Mouse (Mus musculus) testis, adult 2 months (tissue): ENCODE results near the gene Pakap. TPM values are rescaled to one million over a fixed set of nuclear protein-coding genes. Genes with fewer than 3 reads are reported as not detected.

Experiments
- H3K27ac ChIP-seq: fragments of 200-500 bp; 2 replicates; pipeline ENCODE4 v1.5.1; 2012; ENCODE audit warnings: low read depth, low read length; ENCODE audit not compliant: control insufficient read depth, insufficient read depth
- H3K27me3 ChIP-seq: fragments of 200-500 bp; 2 replicates; pipeline ENCODE4 v1.6.1; 2012; ENCODE audit warnings: mild to moderate bottlenecking, low read length, moderate library complexity; ENCODE audit not compliant: control insufficient read depth, insufficient read depth
- H3K36me3 ChIP-seq: fragments of 200-500 bp; 2 replicates; pipeline ENCODE4 v1.6.1; 2012; ENCODE audit warnings: mild to moderate bottlenecking, low read length; ENCODE audit not compliant: control insufficient read depth, insufficient read depth
- H3K4me1 ChIP-seq: fragments of 200-500 bp; 2 replicates; pipeline ENCODE4 v1.6.1; 2012; ENCODE audit warnings: low read length; ENCODE audit not compliant: control insufficient read depth, insufficient read depth
- H3K4me3 ChIP-seq: fragments of 200-500 bp; 2 replicates; pipeline ENCODE4 v1.5.1; 2012; ENCODE audit warnings: low read depth, mild to moderate bottlenecking, low read length, moderate library complexity, mixed read lengths; ENCODE audit not compliant: control insufficient read depth
- CTCF ChIP-seq: fragments of 200-500 bp; IDR thresholded peaks from 2 replicates; pipeline ENCODE4 v1.5.1; 2012; ENCODE audit warnings: low read depth, mild to moderate bottlenecking, inconsistent platforms, low read length, moderate library complexity; ENCODE audit not compliant: control insufficient read depth, insufficient read depth, insufficient replicate concordance
- POLR2A ChIP-seq: fragments of 200-500 bp; IDR thresholded peaks from 2 replicates; pipeline ENCODE4 v1.6.1; 2012; ENCODE audit warnings: low read depth, mild to moderate bottlenecking, inconsistent platforms, low read length, moderate library complexity; ENCODE audit not compliant: control insufficient read depth
- polyA plus RNA-seq: library from polyadenylated mRNA; depleted of rRNA; stranded (reverse); fragments of >200 nt; gene quantifications from 2 replicates; pipeline ENCODE4 v1.2.3, GENCODE M21; 2012

The Pakap gene
- polyA plus RNA-seq, 1 experiment, result 0.96 TPM

DNA sequence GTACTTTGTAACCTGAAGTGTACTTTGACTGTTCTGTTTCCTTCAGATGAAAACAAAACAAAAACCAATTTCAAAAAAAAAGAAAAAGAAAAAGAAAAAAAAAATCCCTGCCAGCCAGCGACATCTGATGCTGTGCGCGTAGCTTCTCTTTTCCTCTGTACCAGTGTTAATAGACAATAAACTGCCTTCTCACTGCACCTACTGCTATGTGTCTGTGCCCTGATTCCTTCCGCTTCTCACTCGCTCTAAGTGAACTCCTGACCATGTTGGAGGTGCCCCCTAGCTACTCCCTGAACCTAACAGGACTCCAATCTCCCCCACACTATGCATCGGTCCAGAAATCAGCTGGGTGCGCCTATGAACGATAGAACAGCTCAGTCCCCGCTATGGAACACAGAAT lies 149.4 kb downstream of the Pakap start, which contains the start of gene Akap2:
TSS of gene Akap2 (plus strand) at position 304 of the 400 bp plus-strand sequence.
- H3K36me3 ChIP-seq, result no peaks in the 10 kb centered on the region
- H3K27me3 ChIP-seq, result no peaks in the 10 kb centered on the region
- H3K4me1 ChIP-seq, result no peaks in the 10 kb centered on the region
- no peak within 1 kb of the TSS for H3K27ac ChIP-seq
- no peak for TF ChIP-seq POLR2A
- TF ChIP-seq CTCF, result no peak
- H3K4me3 ChIP-seq, result no peak within 1 kb of the TSS

DNA sequence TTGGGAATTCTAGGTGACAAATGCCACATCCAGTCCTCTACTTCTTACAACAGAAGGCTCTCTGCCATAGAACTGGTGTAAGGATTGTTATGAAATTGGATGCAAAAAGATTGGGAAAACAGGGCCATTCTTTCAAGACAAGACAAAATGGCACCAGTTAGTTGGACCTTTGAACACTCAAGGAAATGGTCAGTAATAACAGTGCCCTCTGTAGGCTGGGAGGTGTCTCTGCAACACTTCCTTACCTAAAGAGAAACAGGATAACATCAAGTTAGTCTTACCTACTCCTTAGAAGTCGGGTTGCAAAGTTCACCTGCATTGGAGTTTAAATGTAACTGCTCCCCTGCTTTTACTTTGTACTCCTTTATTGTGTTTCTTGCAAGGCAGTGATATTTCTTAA lies 151.4 kb downstream of the Pakap start:
- no peaks in the 10 kb centered on the region for H3K36me3 ChIP-seq
- TF ChIP-seq CTCF (no peak), POLR2A (no peak)

DNA sequence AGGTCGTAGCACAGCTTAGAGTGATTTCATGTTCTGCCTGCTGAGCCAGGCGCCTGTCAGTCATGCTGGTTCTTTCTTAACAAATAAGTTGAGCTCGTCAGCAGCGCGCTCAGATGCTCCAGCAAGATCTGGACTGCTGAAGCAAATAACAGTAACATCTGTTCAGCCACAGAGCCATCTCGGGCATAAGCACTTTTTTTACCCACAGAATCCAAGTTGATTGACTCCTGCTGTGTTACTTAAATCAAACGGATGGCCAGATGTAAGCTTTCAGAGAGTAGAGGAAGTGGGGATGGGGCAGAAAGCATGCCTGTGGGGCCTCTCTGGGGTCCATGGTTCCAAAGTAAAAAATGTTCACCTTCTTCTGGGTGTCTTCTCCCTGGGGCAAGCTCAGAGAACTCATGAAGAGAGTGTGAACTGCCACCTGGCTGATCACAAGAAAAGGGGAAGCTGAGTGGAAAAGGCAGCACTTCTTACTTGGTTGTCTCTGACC lies 152.9 kb downstream of the Pakap start:
- TF ChIP-seq POLR2A (no peak), CTCF (no peak)
- Histone ChIP-seq H3K4me3 (no peak overlapping the region), H3K27ac (no peak overlapping the region), H3K36me3 (no peaks in the 10 kb centered on the region), H3K4me1 (no peaks in the 10 kb centered on the region), H3K27me3 (no peaks in the 10 kb centered on the region)

More for the DNA sequence above, 151.4 kb downstream of the Pakap start:
- no peak overlapping the region for H3K27ac ChIP-seq
- no peaks in the 10 kb centered on the region for H3K27me3 ChIP-seq
- no peaks in the 10 kb centered on the region for H3K4me1 ChIP-seq
- H3K4me3 ChIP-seq, result no peak overlapping the region

DNA sequence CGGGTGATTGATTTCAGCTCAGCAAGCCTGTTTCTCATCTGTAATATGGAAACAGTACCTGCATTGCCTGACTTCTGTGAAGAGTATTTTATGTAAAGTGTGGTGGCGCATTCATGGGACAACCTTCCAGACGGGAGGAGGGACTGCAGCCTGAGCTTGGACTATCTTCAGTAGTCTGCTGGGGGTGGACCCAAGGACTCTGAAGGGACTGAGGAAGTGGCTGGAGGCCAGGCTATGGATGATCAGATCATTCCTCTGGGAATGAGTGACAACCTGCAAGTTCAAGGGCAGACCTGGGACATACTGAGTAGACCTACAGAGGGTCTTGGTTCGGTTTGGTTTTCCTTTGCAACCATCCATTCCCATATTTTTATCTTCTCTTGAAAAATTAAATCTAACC lies 154.3 kb downstream of the Pakap start:
- TF ChIP-seq CTCF, result no peak
- TF ChIP-seq POLR2A, result no peak
- H3K36me3 ChIP-seq, result no peaks in the 10 kb centered on the region

DNA sequence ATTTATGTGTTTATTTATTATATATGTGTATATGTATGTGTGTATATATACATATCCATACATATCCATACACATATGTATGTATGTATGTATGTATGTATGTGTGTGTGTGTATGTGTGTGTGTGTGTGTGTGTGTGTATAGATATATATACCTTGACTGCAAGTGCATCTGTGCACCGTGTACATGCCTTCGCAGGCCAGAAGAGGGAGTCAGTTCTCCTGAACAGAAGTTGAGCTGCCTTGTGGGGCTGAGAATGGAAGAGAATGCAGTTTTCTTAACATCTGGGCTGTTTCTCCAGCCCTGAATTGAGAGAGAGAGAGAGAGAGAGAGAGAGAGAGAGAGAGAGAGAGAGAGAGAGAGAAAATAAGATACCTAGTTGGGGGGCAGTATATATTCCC lies 155.7 kb downstream of the Pakap start:
- TF ChIP-seq POLR2A (no peak), CTCF (peak; percentile 23; the same call in 1 of the 2 replicates)
- H3K27ac ChIP-seq, result no peak overlapping the region
- no peak overlapping the region for H3K4me3 ChIP-seq
- no peaks in the 10 kb centered on the region for H3K36me3 ChIP-seq
- no peaks in the 10 kb centered on the region for H3K4me1 ChIP-seq
- no peaks in the 10 kb centered on the region for H3K27me3 ChIP-seq

More for the DNA sequence above, 154.3 kb downstream of the Pakap start:
- Histone ChIP-seq H3K4me1 (no peaks in the 10 kb centered on the region), H3K27ac (no peak overlapping the region), H3K27me3 (no peaks in the 10 kb centered on the region), H3K4me3 (no peak overlapping the region)

DNA sequence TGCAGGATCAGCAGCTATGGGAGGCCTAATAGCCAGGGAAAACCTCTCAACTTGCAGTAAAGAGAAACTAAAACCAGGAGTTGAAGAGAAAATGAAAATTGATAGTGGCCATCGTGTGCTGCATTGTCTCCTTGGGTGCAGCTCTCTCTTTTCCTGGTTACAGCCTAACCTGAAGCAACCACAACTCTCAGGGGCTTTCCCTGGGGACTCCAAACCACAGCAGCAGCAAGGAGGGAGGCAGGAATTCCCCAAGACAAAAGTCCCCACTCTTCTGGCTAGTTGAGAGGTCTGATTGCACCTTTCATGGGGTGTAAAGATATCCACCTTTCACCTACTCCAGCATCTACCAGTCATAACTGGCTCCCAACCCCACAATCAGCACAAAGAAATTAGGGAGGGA lies 157.6 kb downstream of the Pakap start:
- no peak overlapping the region for H3K4me3 ChIP-seq
- H3K27ac ChIP-seq, result no peak overlapping the region
- no peaks in the 10 kb centered on the region for H3K36me3 ChIP-seq
- no peak for TF ChIP-seq CTCF
- TF ChIP-seq POLR2A, result no peak
- H3K27me3 ChIP-seq, result no peaks in the 10 kb centered on the region
- H3K4me1 ChIP-seq, result no peaks in the 10 kb centered on the region

DNA sequence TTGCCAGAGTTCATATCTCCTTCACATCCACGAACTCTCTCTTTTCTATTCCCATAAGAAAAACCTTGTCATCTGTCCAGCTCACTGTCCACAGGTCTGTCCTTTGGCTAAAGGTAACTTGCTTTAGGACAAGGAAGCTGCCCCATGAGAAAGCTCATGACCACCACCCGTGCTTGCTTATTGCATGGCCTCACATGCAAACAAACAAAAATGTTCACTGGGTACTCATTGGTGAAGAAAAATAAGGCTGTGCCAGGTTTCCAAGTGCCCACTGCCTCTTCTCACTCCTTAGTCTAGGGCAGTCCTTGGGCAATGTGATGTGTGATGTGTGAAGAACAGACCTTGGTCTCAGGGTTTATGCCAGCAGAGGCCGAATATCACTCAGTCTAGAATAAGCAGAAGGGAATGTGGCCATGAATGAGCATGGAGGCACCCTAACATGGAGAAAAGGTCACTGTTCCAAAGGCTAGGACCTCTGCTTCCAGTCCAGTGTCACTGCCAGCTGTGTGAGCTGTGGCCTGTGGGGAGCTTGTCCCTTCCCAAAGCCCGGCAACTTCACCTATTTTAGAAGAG lies 160.7 kb downstream of the Pakap start:
- Histone ChIP-seq H3K27me3 (no peaks in the 10 kb centered on the region), H3K4me3 (no peak overlapping the region), H3K36me3 (no peaks in the 10 kb centered on the region), H3K4me1 (no peaks in the 10 kb centered on the region), H3K27ac (no peak overlapping the region)
- TF ChIP-seq CTCF, result no peak
- no peak for TF ChIP-seq POLR2A
